Mouse (Mus musculus) lung, adult 10 weeks (tissue): Measurements from ENCODE around the gene Senp6. TPM values are rescaled to one million over a fixed set of nuclear protein-coding genes. Genes with fewer than 3 reads are reported as not detected.

Experiments used
- polyA plus RNA-seq: library from polyadenylated mRNA; stranded (reverse); fragments of 350-450 nt; fragmentation: Illumina TruSeq; extraction: RNeasy Lipid Tissue Mini Kit (QIAGEN cat#74804); gene quantifications from one replicate; pipeline ENCODE4 v1.2.3, GENCODE M21; 2014; ENCODE audit warnings: low read depth, low replicate concordance; ENCODE audit not compliant: insufficient read depth

The Senp6 gene
- 50.4 TPM for polyA plus RNA-seq

GRCm38 (mm10) chr9:80066367-80067220 is at the start of gene Senp6:
Senp6 (plus strand) TSS chr9:80066903.

GRCm38 (mm10) chr9:80164611-80165474 is 98.1 kb downstream of the Senp6 start, which contains the start of gene Myo6:
Myo6 (plus strand) TSS chr9:80165031.

Other genes with a start within 250 kb of the Senp6 start
- 3.2 TPM for gene Filip1, start 54.1 kb upstream of the Senp6 start, polyA plus RNA-seq
- gene Myo6, start 98.1 kb downstream of the Senp6 start, polyA plus RNA-seq: 19.5 TPM